Mouse (Mus musculus) leukemia stem cell, adult 10-12 weeks (primary cell): ENCODE data around the gene Gpr180. TPM values are rescaled to one million over a fixed set of nuclear protein-coding genes. Genes with fewer than 3 reads are reported as not detected.

Source experiments
- polyA plus RNA-seq: library from polyadenylated mRNA; stranded (reverse); fragments of >175 nt; gene quantifications from 2 replicates; pipeline ENCODE4 v1.2.3, GENCODE M21; 2012; ENCODE audit warnings: low replicate concordance

Gpr180 gene
- 4.4 and 6.4 TPM in 2 replicates for polyA plus RNA-seq

GRCm38 (mm10) chr14:118136744-118137452 is at the start of gene Gpr180:
Gpr180 (plus strand) TSS chr14:118137158.

GRCm38 (mm10) chr14:118132642-118132977 is 4.3 kb upstream of the Gpr180 start, which contains the start of gene Tgds:
Tgds (minus strand) TSS chr14:118132755.

Other genes starting within 250 kb of the Gpr180 start
- 0.06 TPM in 1 of 2 replicates, not detected in the other for gene Dct, start 84.9 kb upstream of the Gpr180 start, polyA plus RNA-seq
- gene Tgds, start 4.4 kb upstream of the Gpr180 start, polyA plus RNA-seq: 0.14 and 6.4 TPM in 2 replicates
- gene Sox21, start 99.9 kb downstream of the Gpr180 start, polyA plus RNA-seq: not detected in 2 replicates
- not detected in 2 replicates for gene Gm9376, start 129.8 kb downstream of the Gpr180 start, polyA plus RNA-seq